Mouse (Mus musculus): ENCODE data around the gene Phldb1. TPM values are rescaled to one million over a fixed set of nuclear protein-coding genes. Genes with fewer than 3 reads are reported as not detected.
"Not testable (repeated sequence)": the region's sequence is repeated elsewhere in the genome, so short reads cannot be mapped to it uniquely, and the experiment has no call there.

Gene Phldb1
- 2.1 to 4.3 TPM (median 3.1 TPM) in 3 replicates for total RNA-seq (2017)

- peak; percentile 62; the same call in 1 of the 2 replicates for ATAC-seq (replicated peaks; ENCODE audit: insufficient number of reproducible peaks, low FRiP score, low TSS enrichment, poor library complexity, severe bottlenecking)
Measured at GRCm38 (mm10) chr9:44734524-44735494, at the start of gene Phldb1. TSS of gene Phldb1 (minus strand) at chr9:44735198.

GRCm38 (mm10) chr9:44772750-44773651, 38.0 kb upstream of the Phldb1 start:
- ATAC-seq (replicated peaks; ENCODE audit: insufficient number of reproducible peaks, low FRiP score, low TSS enrichment, poor library complexity, severe bottlenecking): peak; percentile 98

- ATAC-seq (replicated peaks; ENCODE audit: insufficient number of reproducible peaks, low FRiP score, low TSS enrichment, poor library complexity, severe bottlenecking): no peak
Measured at GRCm38 (mm10) chr9:44772392-44772749, 37.4 kb upstream of the Phldb1 start.

DNA sequence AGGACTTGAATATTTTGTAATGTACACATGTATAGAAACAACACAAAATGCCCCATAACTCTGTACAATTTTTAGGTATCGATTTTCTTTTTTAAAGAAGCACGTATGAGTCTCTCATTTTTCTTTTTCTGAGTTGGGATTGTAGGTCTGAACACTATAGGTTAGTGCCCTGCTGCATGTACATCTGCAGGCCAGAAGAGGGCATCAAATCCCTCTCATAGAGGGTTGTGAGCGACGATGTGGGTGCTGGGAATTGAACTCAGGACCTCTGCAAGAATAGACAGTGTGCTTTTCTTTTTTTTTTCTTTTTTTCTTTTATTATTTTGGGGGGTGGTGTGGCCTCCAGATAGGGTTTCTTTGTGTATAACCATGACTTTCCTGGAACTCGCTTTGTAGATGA, 36.4 kb upstream of the Phldb1 start:
- ATAC-seq (replicated peaks; ENCODE audit: insufficient number of reproducible peaks, low FRiP score, low TSS enrichment, poor library complexity, severe bottlenecking): no peak

DNA sequence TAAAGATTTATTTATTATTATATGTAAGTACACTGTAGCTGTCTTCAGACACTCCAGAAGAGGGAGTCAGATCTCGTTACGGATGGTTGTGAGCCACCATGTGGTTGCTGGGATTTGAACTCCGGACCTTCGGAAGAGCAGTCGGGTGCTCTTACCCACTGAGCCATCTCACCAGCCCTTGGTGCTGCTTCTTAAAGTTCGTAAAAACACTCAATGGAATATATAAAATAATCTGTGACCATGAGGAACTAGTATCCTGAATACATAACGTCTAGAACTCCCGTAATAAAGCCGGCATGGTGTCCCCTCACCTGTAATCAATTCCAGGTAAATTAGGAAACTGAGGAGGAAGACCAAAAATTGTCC, 33.0 kb upstream of the Phldb1 start:
- ATAC-seq (replicated peaks; ENCODE audit: insufficient number of reproducible peaks, low FRiP score, low TSS enrichment, poor library complexity, severe bottlenecking): not testable (repeated sequence)

DNA sequence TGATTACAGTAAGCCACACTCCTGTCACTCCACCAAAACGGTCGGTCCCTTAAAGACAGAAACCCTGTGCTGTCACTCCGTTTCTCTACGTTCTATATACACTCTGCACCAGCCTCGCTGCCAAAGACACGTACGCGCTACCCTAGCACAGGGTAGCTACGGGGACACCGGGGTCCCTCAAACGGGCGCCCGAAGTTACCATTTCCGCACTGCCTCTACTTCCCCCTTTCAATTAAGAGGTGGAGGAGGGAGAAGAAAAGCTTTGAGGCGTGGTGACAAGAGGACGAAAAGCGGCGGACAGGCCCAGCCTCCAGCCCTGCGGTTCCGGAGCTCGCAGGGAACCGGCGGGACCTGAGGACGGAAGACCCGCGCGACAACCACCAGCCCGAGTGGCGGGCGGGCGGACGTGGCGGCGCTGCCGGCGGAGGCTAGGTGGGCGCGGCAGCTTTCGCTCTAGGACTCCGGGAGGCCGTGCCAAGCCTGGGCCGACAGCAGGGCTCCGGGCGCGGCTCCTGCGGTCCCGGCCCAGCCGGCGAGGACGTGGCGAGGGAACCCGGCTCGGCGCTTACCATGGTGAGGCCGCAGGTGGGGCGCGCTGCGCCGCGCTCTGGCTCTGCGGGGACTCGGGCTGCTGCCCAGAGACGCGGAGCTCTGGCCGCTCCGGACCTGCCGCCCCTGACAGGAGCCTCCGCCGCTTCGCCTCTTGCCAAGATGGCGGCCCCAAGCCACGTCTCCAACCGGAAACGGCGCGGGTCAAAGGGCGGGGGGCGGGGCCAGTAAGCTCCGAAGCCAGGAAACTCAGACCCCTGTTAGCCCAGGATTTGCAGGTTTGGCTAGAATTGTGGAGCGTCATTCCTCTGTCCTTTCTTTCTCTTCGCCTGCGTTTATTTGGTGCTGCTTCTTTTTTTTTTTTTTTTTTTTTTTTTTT, 32.4 kb upstream of the Phldb1 start, which contains the start of the genes Arcn1 and Ift46:
Arcn1 (minus strand) TSS at position 745 of the 928 bp plus-strand sequence.
Ift46 (plus strand) TSS at position 808 of the 928 bp plus-strand sequence.
- peak; percentile 79 for ATAC-seq (replicated peaks; ENCODE audit: insufficient number of reproducible peaks, low FRiP score, low TSS enrichment, poor library complexity, severe bottlenecking)

DNA sequence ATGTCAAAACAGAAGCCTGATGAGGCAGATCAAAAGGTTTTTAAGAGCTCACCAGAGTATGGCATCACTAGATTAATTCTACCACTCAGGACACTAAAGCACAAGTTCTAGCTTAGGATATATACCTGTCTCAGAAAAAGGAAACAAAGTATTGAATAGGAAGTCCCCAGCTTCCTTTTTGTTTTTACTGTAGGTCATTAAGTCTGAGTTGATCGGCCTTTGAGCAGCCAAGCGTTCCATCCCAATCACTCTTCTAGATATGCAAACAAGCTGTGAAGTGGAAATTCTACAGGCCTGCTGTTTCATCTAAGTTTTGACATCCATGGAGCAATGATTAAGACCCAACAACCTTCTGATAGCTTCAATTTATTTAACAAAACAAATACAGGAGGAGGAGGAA, 25.9 kb upstream of the Phldb1 start:
- ATAC-seq (replicated peaks; ENCODE audit: insufficient number of reproducible peaks, low FRiP score, low TSS enrichment, poor library complexity, severe bottlenecking): no peak

- no peak for ATAC-seq (replicated peaks; ENCODE audit: insufficient number of reproducible peaks, low FRiP score, low TSS enrichment, poor library complexity, severe bottlenecking)
Measured at GRCm38 (mm10) chr9:44748473-44748872, 13.5 kb upstream of the Phldb1 start.

GRCm38 (mm10) chr9:44747341-44747740, 12.3 kb upstream of the Phldb1 start:
- no peak for ATAC-seq (replicated peaks; ENCODE audit: insufficient number of reproducible peaks, low FRiP score, low TSS enrichment, poor library complexity, severe bottlenecking)

- ATAC-seq (replicated peaks; ENCODE audit: insufficient number of reproducible peaks, low FRiP score, low TSS enrichment, poor library complexity, severe bottlenecking): no peak
Measured at GRCm38 (mm10) chr9:44746666-44747065, 11.7 kb upstream of the Phldb1 start.

- ATAC-seq (replicated peaks; ENCODE audit: insufficient number of reproducible peaks, low FRiP score, low TSS enrichment, poor library complexity, severe bottlenecking): no peak
Measured at GRCm38 (mm10) chr9:44745371-44745770, 10.4 kb upstream of the Phldb1 start.

- no peak for ATAC-seq (replicated peaks; ENCODE audit: insufficient number of reproducible peaks, low FRiP score, low TSS enrichment, poor library complexity, severe bottlenecking)
Measured at GRCm38 (mm10) chr9:44740663-44741192, 5.7 kb upstream of the Phldb1 start.

- no peak for ATAC-seq (replicated peaks; ENCODE audit: insufficient number of reproducible peaks, low FRiP score, low TSS enrichment, poor library complexity, severe bottlenecking)
Measured at GRCm38 (mm10) chr9:44737240-44737949, 2.4 kb upstream of the Phldb1 start.

GRCm38 (mm10) chr9:44736301-44736700, 1.3 kb upstream of the Phldb1 start:
- no peak for ATAC-seq (replicated peaks; ENCODE audit: insufficient number of reproducible peaks, low FRiP score, low TSS enrichment, poor library complexity, severe bottlenecking)

GRCm38 (mm10) chr9:44735886-44736285, 888 bp upstream of the Phldb1 start:
- ATAC-seq (replicated peaks; ENCODE audit: insufficient number of reproducible peaks, low FRiP score, low TSS enrichment, poor library complexity, severe bottlenecking): no peak

GRCm38 (mm10) chr9:44733671-44734523, 1.1 kb downstream of the Phldb1 start:
- no peak for ATAC-seq (replicated peaks; ENCODE audit: insufficient number of reproducible peaks, low FRiP score, low TSS enrichment, poor library complexity, severe bottlenecking)
